Comparison of ENCODE assay signal across 8 mouse cellular contexts in the genomic region with DNA sequence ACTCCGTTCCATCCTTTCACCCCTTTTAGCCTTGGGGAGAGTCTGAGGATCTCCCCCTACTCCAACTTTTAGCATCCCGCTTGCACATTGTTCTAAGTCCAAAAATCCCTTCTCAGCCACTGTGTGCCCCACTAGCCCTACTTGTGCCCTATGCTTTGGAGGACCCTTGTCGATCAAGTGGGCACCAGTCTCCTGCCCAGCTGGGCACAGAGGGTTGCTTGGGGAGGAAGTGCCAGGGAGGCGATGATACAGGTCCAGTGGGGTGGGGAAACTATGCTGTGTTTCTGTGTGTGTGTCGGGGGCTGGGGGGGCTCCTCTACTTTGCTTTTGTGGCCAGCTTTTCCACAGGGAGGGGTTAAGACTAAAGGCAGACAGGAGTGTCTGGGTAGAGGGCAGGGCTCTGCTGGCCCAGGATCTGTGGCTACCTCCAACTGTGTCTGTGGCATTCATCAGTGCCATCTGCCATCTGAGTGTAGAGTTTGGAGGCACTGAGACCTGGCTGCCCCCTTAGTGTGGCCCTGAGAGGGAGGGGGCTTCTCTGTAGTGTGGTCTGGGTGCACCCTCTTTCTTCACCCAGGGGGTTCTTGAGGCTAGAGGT. TPM values are rescaled to one million over a fixed set of nuclear protein-coding genes. Genes with fewer than 3 reads are reported as not detected.
DNase-seq lines count a peak whose midpoint lies in the region; ATAC-seq lines count a peak whose summit lies in the region.

No protein-coding gene starts in this region.

- no peaks in the 10 kb centered on the region for H3K9me3 ChIP-seq in heart, embryonic 14.5 days (ENCODE audit: control insufficient read depth, low read length)
- no peaks in the 10 kb centered on the region for H3K9me3 ChIP-seq in midbrain, embryonic 10.5 days (replicated peaks)

- WGBS in heart, embryonic 14.5 days: 49% methylated on average over 5 of the region's 5 CpGs
- WGBS in midbrain, embryonic 10.5 days: 28% methylated on average over 5 of the region's 5 CpGs

- H3K36me3 ChIP-seq in heart, embryonic 14.5 days (ENCODE audit: control insufficient read depth, insufficient read depth, low read length): no peaks in the 10 kb centered on the region
- peaks cover 28% of the 10 kb centered on the region for H3K36me3 ChIP-seq in midbrain, embryonic 10.5 days

- DNase-seq in heart, postnatal 25 days (ENCODE audit: low spot score): no peak
- DNase-seq in cerebellum, postnatal 10 days: peak; percentile 85 to 88
- peak; percentile 8 for DNase-seq in induced T-regulatory cell, adult 2 months (ENCODE audit: low read depth)
- no peak for DNase-seq in midbrain, embryonic 10.5 days (ENCODE audit: low spot score)
- DNase-seq in Muller cell, postnatal 12 days (ENCODE audit: inconsistent ontology term): no peak

- peak overlapping the region; percentile 83; the same call in 1 of the 2 replicates for H3K9ac ChIP-seq in heart, embryonic 14.5 days (ENCODE audit: low read length)

- H3K4me3 ChIP-seq in heart, embryonic 14.5 days (ENCODE audit: control insufficient read depth in 1 of 2, insufficient read depth in 1 of 2, low read depth in 1 of 2, low read length in 2 of 2): peak overlapping the region; percentile 62 to 75
- H3K4me3 ChIP-seq in midbrain, embryonic 10.5 days: peak overlapping the region; percentile 96

- intact Hi-C loops in heart, postnatal 25 days (cut with DNase I): loop anchor here (5.0 kb wide), 1 partner anchor 100 kb away; no protein-coding TSS in a partner anchor

- peaks cover 16 to 24% of the 10 kb centered on the region in 2 experiments for H3K4me1 ChIP-seq in heart, embryonic 14.5 days (ENCODE audit: control insufficient read depth in 2 of 2, insufficient read depth in 2 of 2, low read length in 2 of 2)
- peaks cover 73% of the 10 kb centered on the region for H3K4me1 ChIP-seq in midbrain, embryonic 10.5 days

- peak overlapping the region; percentile 100 for H3K4me2 ChIP-seq in heart, embryonic 14.5 days (ENCODE audit: low read length)

- peaks cover 22% of the 10 kb centered on the region for H3K27me3 ChIP-seq in heart, embryonic 14.5 days (ENCODE audit: control insufficient read depth, insufficient read depth, low read length)
- peaks cover 40% of the 10 kb centered on the region for H3K27me3 ChIP-seq in midbrain, embryonic 10.5 days (ENCODE audit: low read depth, poor library complexity, severe bottlenecking)

- no peak for ATAC-seq in heart, embryonic 14.5 days (ENCODE audit: insufficient number of reproducible peaks, insufficient read depth, low FRiP score, low read depth)
- no peak for ATAC-seq in CD4-positive, CD25-positive, alpha-beta regulatory T cell, adult 4 months
- no peak for ATAC-seq in frontal cortex, adult (ENCODE audit: low TSS enrichment)

- no peak overlapping the region for H3K27ac ChIP-seq in heart, embryonic 14.5 days (replicated peaks in 1 of 2; ENCODE audit: control insufficient read depth in 1 of 2, insufficient read depth in 1 of 2, low read depth in 2 of 2, low read length in 2 of 2)
- peak overlapping the region; percentile 92 for H3K27ac ChIP-seq in midbrain, embryonic 10.5 days (replicated peaks)

RNA-seq across cellular contexts. Expression of gene Nkd1, which starts 1.4 kb away (rescaled TPM):
- 13.8 and 15.1 TPM in 2 replicates for polyA plus RNA-seq in heart, embryonic 14.5 days (2014; fragmentation: Nextera tagmentation; extraction: Ambion mirVana)
- 1 to 10 TPM; 2.9 to 3.9 TPM for total RNA-seq in heart, postnatal 25 days (2021)
- polyA plus RNA-seq in midbrain, embryonic 10.5 days (2016; fragmentation: Nextera tagmentation; extraction: Ambion mirVana): 72.3 and 80.1 TPM in 2 replicates
- polyA plus RNA-seq in CD4-positive, CD25-positive, alpha-beta regulatory T cell, adult 4 months (2017; shearing (Covaris generic)): not detected

Comparison
In these comparisons a context has a peak if more than half of its experiments do, and no peak if none do; other contexts are left out.
1. DNase-seq: peak in cerebellum, postnatal 10 days (2 of 2) and induced T-regulatory cell, adult 2 months (single experiment); none in heart, postnatal 25 days (single experiment), midbrain, embryonic 10.5 days (single experiment) and Muller cell, postnatal 12 days (single experiment).
2. RNA of gene Nkd1, which starts 1.4 kb away (polyA plus RNA-seq): 72.3 to 80.1 TPM in midbrain, embryonic 10.5 days and 13.8 to 15.1 TPM in heart, embryonic 14.5 days; not detected in CD4-positive, CD25-positive, alpha-beta regulatory T cell, adult 4 months; every median in the first group is over 10 times any median in the second.